Mouse (Mus musculus) layer of hippocampus, adult 2 months (tissue): ENCODE measurements around the gene Foxn3. TPM values are rescaled to one million over a fixed set of nuclear protein-coding genes. Genes with fewer than 3 reads are reported as not detected.
A peak's percentile ranks its signal among the peaks of the same experiment; 100 is the strongest.

ENCODE experiments used
- DNase-seq, 2 experiments: peaks; one replicate each; pipeline ENCODE4 v3.0.0; 2022; ENCODE audit warnings: low spot score in 2 of 2
- H3K27ac ChIP-seq: fragments of 200-600 bp; 2 replicates; pipeline ENCODE4 v1.8.1; 2022
- H3K4me3 ChIP-seq: fragments of 200-600 bp; 2 replicates; pipeline ENCODE4 v1.8.1; 2022; ENCODE audit warnings: mild to moderate bottlenecking
- CTCF ChIP-seq: fragments of 200-600 bp; conservative IDR thresholded peaks from 2 replicates; pipeline ENCODE4 v1.8.1; 2022; ENCODE audit warnings: antibody characterized with exemption, mild to moderate bottlenecking, moderate library complexity
- total RNA-seq, 2 experiments: library from RNA; stranded (reverse); gene quantifications; 2 replicates each; pipeline ENCODE4 v1.2.3; 2021

Foxn3 gene
- total RNA-seq, 2 experiments from 2014 or later = 45.9 to 53.7 TPM

- no peak overlapping the region for H3K4me3 ChIP-seq
- no peak for TF ChIP-seq CTCF
- no peak for DNase-seq
- H3K27ac ChIP-seq = peak overlapping the region; percentile 48; the same call in 1 of the 2 replicates
These were observed 332.7 kb downstream of the Foxn3 start for GRCm38 (mm10) chr12:99230783-99231048.

DNA sequence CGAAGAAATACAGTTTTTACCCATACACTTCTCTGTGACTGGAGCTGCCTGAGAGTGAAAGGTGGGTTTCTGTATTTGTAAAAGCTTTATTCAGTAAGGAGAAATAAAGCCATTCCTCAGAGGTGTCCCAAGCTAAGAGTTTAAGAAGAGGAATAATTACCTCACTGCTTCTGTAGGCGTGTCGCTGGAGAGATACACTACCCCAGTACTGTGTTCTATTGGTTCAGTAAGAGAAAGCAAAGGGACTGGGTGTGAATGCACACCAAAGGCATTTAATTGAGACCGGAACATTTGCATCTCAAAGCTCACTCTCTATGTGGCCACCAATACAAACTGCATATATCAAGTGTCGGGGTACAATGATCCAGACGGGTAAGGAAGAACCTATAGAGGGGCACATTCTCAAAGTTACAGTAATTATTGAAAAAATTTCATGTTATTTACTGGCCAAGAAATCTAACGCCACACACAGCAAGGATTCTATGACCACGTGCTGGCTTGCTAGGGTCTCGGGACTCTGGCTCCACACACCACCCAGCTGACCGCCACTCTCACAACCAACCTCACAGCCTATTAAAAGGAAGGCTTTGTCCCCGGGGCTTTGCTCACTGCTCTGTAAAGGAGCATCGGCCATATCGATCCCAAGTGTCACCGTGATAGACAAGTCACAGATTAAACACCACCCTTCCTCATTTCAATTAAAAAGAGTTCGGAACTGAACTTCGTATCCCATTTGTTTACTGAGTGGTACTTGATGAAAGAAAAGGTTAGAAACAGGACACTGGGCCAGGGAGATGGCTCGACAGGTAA, 333.2 kb downstream of the Foxn3 start:
- TF ChIP-seq CTCF = no peak
- DNase-seq = no peak
- no peak overlapping the region for H3K4me3 ChIP-seq
- H3K27ac ChIP-seq = peak overlapping the region; percentile 48; the same call in 1 of the 2 replicates

GRCm38 (mm10) chr12:99227313-99227952, 335.9 kb downstream of the Foxn3 start:
- Histone ChIP-seq H3K27ac (peak overlapping the region; percentile 29; the same call in 1 of the 2 replicates), H3K4me3 (no peak overlapping the region)
- no peak for DNase-seq
- TF ChIP-seq CTCF = no peak

- no peak for TF ChIP-seq CTCF
- Histone ChIP-seq H3K4me3 (no peak overlapping the region), H3K27ac (peak overlapping the region; percentile 33; the same call in 1 of the 2 replicates)
- DNase-seq = no peak
These were observed 338.3 kb downstream of the Foxn3 start for GRCm38 (mm10) chr12:99224863-99225603.

- Histone ChIP-seq H3K27ac (peak overlapping the region; percentile 82), H3K4me3 (no peak overlapping the region)
- TF ChIP-seq CTCF = no peak
- DNase-seq = no peak
These were observed 342.1 kb downstream of the Foxn3 start for GRCm38 (mm10) chr12:99221087-99221846.

- no peak for TF ChIP-seq CTCF
- DNase-seq = peak; percentile 52 to 71
- H3K4me3 ChIP-seq = no peak overlapping the region
- peak overlapping the region; percentile 82 for H3K27ac ChIP-seq
These were observed 343.0 kb downstream of the Foxn3 start for GRCm38 (mm10) chr12:99220333-99220732.

DNA sequence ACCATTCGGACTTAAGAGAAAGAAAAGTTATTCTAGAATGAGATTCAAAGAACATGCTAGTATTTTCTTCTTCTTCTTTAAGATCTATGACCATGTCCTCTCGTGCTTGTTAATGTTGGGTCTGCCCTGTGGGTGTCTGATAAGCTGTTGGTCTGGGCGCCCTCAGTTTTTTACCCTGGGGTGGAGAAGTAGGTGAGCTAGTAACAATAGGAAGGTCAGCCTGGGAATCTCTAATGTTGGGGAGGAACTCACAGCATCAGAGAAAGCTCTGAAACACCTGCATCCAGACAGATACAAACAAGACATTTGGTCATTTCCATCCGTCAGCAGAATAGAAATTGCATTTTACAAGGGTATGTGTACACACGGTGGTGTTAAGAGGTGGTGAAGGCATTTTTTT, 343.6 kb downstream of the Foxn3 start:
- no peak for DNase-seq
- Histone ChIP-seq H3K27ac (peak overlapping the region; percentile 82), H3K4me3 (no peak overlapping the region)
- no peak for TF ChIP-seq CTCF

GRCm38 (mm10) chr12:99217145-99217698, 346.2 kb downstream of the Foxn3 start:
- DNase-seq = no peak
- Histone ChIP-seq H3K4me3 (no peak overlapping the region), H3K27ac (0 out of 2 replicates have a peak overlapping the region, but pooled peaks have one; percentile 32)
- no peak for TF ChIP-seq CTCF

GRCm38 (mm10) chr12:99216341-99216761, 347.0 kb downstream of the Foxn3 start:
- no peak for TF ChIP-seq CTCF
- no peak for DNase-seq
- H3K27ac ChIP-seq = peak overlapping the region; percentile 32; the same call in 1 of the 2 replicates
- no peak overlapping the region for H3K4me3 ChIP-seq

DNA sequence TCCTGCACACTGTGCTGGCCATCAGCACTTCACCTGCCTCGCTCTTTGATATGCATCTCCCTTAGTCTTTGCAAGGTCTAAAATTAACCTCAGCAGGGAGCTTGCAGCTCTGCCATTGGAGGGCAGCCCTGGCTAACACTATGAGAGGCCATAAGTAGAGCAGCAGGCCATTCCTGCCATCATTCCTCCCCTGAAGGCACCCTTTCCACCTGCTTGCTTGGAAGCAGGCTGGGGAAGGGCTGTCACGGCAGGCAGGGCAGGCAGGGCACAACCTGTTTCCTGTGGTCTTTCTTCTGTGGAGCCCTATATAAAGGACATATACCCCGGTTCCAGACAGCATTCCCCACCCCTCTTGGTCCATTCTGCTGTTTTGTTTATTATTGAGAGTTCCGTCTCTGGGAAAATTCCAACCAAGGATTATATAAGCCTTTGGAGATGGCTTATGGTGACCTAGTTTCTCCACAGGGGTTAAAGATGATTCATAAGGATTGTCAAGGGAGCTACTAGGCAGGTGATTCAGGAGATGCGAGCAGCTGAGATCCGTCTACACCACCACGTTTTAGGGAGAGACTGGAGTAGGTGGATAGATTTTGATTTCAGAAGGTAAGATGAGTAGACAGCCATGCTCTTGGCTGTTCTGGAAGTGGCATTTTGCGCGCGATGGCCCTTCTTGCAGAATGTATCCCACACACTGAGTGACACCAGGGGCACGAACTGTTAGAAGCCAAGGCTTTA, 347.7 kb downstream of the Foxn3 start:
- TF ChIP-seq CTCF = peak; percentile 46
- DNase-seq = no peak
- H3K4me3 ChIP-seq = no peak overlapping the region
- H3K27ac ChIP-seq = peak overlapping the region; percentile 32; the same call in 1 of the 2 replicates

- no peak for TF ChIP-seq CTCF
- no peak for DNase-seq
- no peak overlapping the region for H3K4me3 ChIP-seq
- H3K27ac ChIP-seq = no peak overlapping the region
These were observed 349.3 kb downstream of the Foxn3 start for GRCm38 (mm10) chr12:99214098-99214497.
